Mouse (Mus musculus): ENCODE measurements around the gene Acp1.

DNA sequence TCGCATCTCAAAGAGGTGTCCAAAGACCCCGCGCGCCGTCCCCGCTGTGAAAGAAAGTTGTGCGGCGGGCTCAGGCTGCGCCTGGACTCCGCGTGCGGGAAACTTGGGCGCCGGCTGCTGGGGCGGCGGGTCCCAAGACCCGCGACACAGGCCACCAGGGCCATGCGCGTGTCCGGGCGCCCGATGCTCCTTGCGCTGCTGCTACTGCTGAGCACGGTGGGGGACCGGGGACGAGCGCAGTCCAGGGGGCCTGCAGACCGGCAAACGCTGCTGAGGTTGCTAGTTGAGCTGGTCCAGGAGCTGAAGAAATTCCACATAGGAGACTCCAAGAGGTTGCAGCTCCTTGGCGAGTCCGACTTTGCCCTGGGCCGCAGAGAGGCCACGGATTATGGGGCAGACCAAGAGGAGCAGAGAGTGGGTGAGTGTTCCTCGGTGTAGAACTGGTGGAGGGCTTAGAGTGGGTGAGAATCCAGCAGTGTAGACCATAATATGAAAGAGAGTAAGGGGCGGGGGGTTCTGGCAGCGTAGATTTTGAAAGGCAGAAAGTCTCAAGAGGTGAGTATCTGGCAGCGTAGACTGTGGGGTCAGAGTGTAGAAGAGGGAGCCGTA, 26.7 kb downstream of the Acp1 start:
- no peak for TF ChIP-seq CTCF (IDR thresholded peaks at IDR 0.05; ENCODE audit: extremely low read depth, insufficient read depth, insufficient read length, insufficient replicate concordance)
- no peak for TF ChIP-seq POLR2A (IDR thresholded peaks at IDR 0.05; ENCODE audit: low read depth, low read length)
